Mouse (Mus musculus) ES-CJ7 (cell line): Measurements from ENCODE around the gene Bmp5.
"Not testable (repeated sequence)": the region's sequence is repeated elsewhere in the genome, so short reads cannot be mapped to it uniquely, and the experiment has no call there.

Experiments used
- DNase-seq: peaks from one replicate; pipeline ENCODE4 v3.0.0; 2011; ENCODE audit warnings: low read depth, low spot score

The Bmp5 gene

GRCm38 (mm10) chr9:75775129-75775845, at the start of gene Bmp5:
Bmp5 (plus strand) TSS chr9:75775364.
- no peak for DNase-seq

GRCm38 (mm10) chr9:75760075-75760474, 15.1 kb upstream of the Bmp5 start:
- peak; percentile 31 for DNase-seq

- DNase-seq: no peak
Observed at GRCm38 (mm10) chr9:75761567-75761966, 13.6 kb upstream of the Bmp5 start.

- DNase-seq: peak; percentile 21
Observed at GRCm38 (mm10) chr9:75762487-75762886, 12.7 kb upstream of the Bmp5 start.

GRCm38 (mm10) chr9:75764792-75765191, 10.4 kb upstream of the Bmp5 start:
- no peak for DNase-seq

GRCm38 (mm10) chr9:75766521-75766920, 8.6 kb upstream of the Bmp5 start:
- no peak for DNase-seq

GRCm38 (mm10) chr9:75769042-75769441, 6.1 kb upstream of the Bmp5 start:
- DNase-seq: no peak

GRCm38 (mm10) chr9:75776153-75776552, 989 bp downstream of the Bmp5 start:
- no peak for DNase-seq

- no peak for DNase-seq
Observed at GRCm38 (mm10) chr9:75778762-75779346, 3.7 kb downstream of the Bmp5 start.

- DNase-seq: no peak
Observed at GRCm38 (mm10) chr9:75780558-75781276, 5.6 kb downstream of the Bmp5 start.

- DNase-seq: no peak
Observed at GRCm38 (mm10) chr9:75781600-75781999, 6.4 kb downstream of the Bmp5 start.

GRCm38 (mm10) chr9:75783573-75783972, 8.4 kb downstream of the Bmp5 start:
- peak; percentile 30 for DNase-seq

- DNase-seq: no peak
Observed at GRCm38 (mm10) chr9:75785959-75786358, 10.8 kb downstream of the Bmp5 start.

- DNase-seq: no peak
Observed at GRCm38 (mm10) chr9:75787121-75787520, 12.0 kb downstream of the Bmp5 start.

GRCm38 (mm10) chr9:75789879-75790428, 14.8 kb downstream of the Bmp5 start:
- no peak for DNase-seq

- no peak for DNase-seq
Observed at GRCm38 (mm10) chr9:75804940-75805339, 29.8 kb downstream of the Bmp5 start.

- DNase-seq: not testable (repeated sequence)
Observed at GRCm38 (mm10) chr9:75808179-75808578, 33.0 kb downstream of the Bmp5 start.

GRCm38 (mm10) chr9:75808659-75809058, 33.5 kb downstream of the Bmp5 start:
- DNase-seq: no peak

GRCm38 (mm10) chr9:75815161-75815560, 40.0 kb downstream of the Bmp5 start:
- no peak for DNase-seq

- DNase-seq: no peak
Observed at GRCm38 (mm10) chr9:75818400-75818799, 43.2 kb downstream of the Bmp5 start.

- DNase-seq: no peak
Observed at GRCm38 (mm10) chr9:75832468-75832867, 57.3 kb downstream of the Bmp5 start.

- DNase-seq: no peak
Observed at GRCm38 (mm10) chr9:75833189-75833732, 58.1 kb downstream of the Bmp5 start.
